Mouse (Mus musculus) cerebellum, adult 2 months (tissue): ENCODE results near the gene Klhdc8b. TPM values are rescaled to one million over a fixed set of nuclear protein-coding genes. Genes with fewer than 3 reads are reported as not detected.

Experiments used
- DNase-seq, 2 experiments: peaks; one replicate each; pipeline ENCODE4 v3.0.0; 2021
- H3K27ac ChIP-seq: fragments of 200-500 bp; 2 replicates; pipeline ENCODE4 v1.5.1; 2012; ENCODE audit warnings: low read length, control low read depth, inconsistent platforms; ENCODE audit not compliant: insufficient read depth
- H3K27me3 ChIP-seq: fragments of 200-500 bp; 2 replicates; pipeline ENCODE4 v1.6.1; 2012; ENCODE audit warnings: inconsistent platforms, mild to moderate bottlenecking, low read length, moderate library complexity; ENCODE audit not compliant: control insufficient read depth, insufficient read depth
- H3K4me1 ChIP-seq: fragments of 200-500 bp; 2 replicates; pipeline ENCODE4 v1.6.1; 2011; ENCODE audit warnings: low read length; ENCODE audit not compliant: control insufficient read depth, insufficient read depth
- H3K4me3 ChIP-seq: fragments of 200-500 bp; replicated peaks from 2 replicates; pipeline ENCODE3; 2011; ENCODE audit warnings: mild to moderate bottlenecking, low read depth, low read length, control low read depth; ENCODE audit not compliant: insufficient read depth
- CTCF ChIP-seq: fragments of 200-500 bp; IDR thresholded peaks from 2 replicates; pipeline ENCODE4 v1.5.1; 2011; ENCODE audit warnings: low read depth, mild to moderate bottlenecking, control low read depth, low read length, moderate library complexity, borderline replicate concordance; ENCODE audit not compliant: insufficient read depth
- POLR2A ChIP-seq: fragments of 200-500 bp; IDR thresholded peaks from 2 replicates; pipeline ENCODE4 v1.6.1; 2011; ENCODE audit warnings: low read length, control low read depth, borderline replicate concordance; ENCODE audit not compliant: insufficient read depth
- WGBS: fragments of 180-500 bp; shearing (Covaris S2); methylation state at CpG from one replicate; pipeline ENCODE4 v1.1.7; 2018; 5-methylcytosine and 5-hydroxymethylcytosine counted together
- polyA plus RNA-seq: library from polyadenylated mRNA; depleted of rRNA; stranded (reverse); fragments of >200 nt; gene quantifications from 2 replicates; pipeline ENCODE4 v1.2.3, GENCODE M21; 2012; rRNA removed

Klhdc8b gene
- polyA plus RNA-seq, 1 experiment: 36.2 TPM

DNA sequence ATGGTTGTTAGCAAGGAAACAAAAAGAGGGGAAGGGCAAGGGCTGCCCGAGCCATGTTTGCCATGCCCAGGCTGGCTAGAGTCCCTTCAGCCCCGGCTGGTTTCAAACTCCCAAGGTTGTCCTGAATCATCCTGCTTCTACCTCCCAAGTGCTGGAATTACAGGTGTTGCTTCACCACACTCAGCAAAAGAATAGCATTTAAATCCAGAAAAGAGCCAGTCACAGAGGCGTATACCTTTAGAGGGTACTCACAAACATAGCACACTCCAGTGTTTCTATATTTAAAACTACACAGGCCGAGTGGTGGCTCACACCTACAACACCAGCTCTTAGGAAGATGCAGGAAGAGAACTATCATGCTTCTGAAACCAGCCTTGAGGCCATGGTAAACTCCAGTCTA, 51.8 kb downstream of the Klhdc8b start:
- DNase-seq: no peak
- Histone ChIP-seq H3K27ac (no peak overlapping the region), H3K4me1 (no peaks in the 10 kb centered on the region), H3K4me3 (no peak overlapping the region), H3K27me3 (no peaks in the 10 kb centered on the region)
- WGBS: 92% methylated on average over 4 of the region's 4 CpGs
- TF ChIP-seq CTCF (no peak), POLR2A (no peak)

DNA sequence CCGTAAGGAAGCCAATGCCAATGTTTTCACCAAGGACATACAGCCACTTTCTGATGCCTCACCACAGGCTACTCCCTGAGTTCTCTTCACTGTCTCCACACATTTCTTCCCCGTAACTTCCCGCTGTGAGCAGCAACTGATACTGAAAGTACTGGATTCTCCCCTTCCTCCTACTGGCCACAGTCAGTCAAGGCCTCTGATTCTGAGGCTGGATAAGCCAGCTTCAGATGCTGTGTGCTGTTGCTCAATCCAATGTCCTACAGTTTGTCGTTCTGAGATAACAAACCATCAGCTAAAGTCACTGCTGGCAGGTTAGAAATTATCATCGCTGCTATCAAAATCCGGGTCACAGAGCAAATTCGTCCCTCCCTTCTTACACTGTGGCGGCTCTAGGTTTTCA, 56.9 kb downstream of the Klhdc8b start:
- Histone ChIP-seq H3K4me3 (no peak overlapping the region), H3K4me1 (peaks cover 7% of the 10 kb centered on the region; the same call in 1 of the 2 replicates), H3K27me3 (no peaks in the 10 kb centered on the region), H3K27ac (no peak overlapping the region)
- 82% methylated on average over 8 of the region's 8 CpGs for WGBS
- no peak for TF ChIP-seq CTCF
- TF ChIP-seq POLR2A: no peak
- DNase-seq: no peak

DNA sequence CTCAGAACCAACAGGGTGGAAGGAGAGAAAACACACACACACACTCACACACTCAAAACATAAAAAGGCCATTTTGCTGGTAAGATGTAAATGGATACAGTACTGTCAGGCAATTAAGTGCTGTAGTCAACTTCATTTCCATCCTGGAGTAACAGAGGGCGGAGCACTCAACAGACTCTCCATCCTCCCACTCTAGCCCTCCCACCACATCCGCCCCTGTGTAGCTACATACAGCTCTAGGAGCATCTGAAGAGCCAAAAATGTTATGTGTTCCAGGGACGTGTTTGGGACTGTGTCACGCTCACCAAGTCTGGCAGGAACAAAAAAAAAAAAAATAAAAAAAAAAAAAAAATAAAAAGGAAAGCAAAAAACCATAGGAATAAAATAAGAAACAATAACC, 58.3 kb downstream of the Klhdc8b start:
- 82% methylated on average over 4 of the region's 4 CpGs for WGBS

DNA sequence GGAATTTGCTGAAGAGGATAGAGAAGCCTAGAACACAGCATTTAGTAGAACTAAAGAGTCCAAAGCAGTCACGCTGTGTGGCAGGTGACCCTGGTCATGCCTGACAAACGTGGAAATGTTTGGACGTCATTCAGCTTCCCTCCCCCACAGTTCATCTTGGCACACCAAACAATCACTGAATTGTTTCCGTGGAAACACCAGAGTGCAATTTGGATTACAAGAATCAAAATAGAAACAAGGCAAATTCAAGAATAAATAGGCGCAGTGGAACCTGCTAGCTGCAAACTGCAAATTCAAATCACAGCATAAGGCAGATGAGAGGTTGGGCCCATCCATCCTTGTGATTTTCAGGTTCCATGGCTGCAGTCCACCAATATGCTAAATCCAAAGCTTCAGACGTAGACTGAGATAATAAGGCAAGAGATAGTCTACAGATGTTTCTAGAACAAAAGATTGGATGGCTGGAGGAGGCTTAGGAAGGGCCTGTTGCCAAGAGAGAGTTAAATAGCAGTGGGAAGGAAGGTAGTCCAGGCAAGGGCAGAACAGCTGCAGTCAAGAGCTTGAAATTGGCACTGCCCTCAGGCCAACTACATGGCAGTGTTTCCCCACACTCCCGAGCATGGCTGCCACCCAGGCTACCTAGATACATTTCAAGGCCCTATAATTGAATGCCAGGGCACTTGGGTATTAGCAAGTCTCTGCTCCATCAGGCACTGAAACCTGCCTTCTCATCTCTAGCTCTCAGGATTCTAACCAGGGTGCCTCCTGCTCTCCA, 60.0 kb downstream of the Klhdc8b start:
- peaks cover 9% of the 10 kb centered on the region; the same call in 1 of the 2 replicates for H3K4me1 ChIP-seq
- H3K4me3 ChIP-seq: no peak overlapping the region
- H3K27ac ChIP-seq: no peak overlapping the region
- H3K27me3 ChIP-seq: no peaks in the 10 kb centered on the region
- peak; percentile 38 to 63 for DNase-seq
- TF ChIP-seq POLR2A (no peak), CTCF (no peak)
- WGBS: 14% methylated on average over 7 of the region's 7 CpGs

More for the DNA sequence above, 58.3 kb downstream of the Klhdc8b start:
- no peak for DNase-seq
- Histone ChIP-seq H3K4me1 (peaks cover 8% of the 10 kb centered on the region; the same call in 1 of the 2 replicates), H3K27me3 (no peaks in the 10 kb centered on the region), H3K27ac (no peak overlapping the region), H3K4me3 (no peak overlapping the region)
- TF ChIP-seq CTCF: no peak
- no peak for TF ChIP-seq POLR2A

DNA sequence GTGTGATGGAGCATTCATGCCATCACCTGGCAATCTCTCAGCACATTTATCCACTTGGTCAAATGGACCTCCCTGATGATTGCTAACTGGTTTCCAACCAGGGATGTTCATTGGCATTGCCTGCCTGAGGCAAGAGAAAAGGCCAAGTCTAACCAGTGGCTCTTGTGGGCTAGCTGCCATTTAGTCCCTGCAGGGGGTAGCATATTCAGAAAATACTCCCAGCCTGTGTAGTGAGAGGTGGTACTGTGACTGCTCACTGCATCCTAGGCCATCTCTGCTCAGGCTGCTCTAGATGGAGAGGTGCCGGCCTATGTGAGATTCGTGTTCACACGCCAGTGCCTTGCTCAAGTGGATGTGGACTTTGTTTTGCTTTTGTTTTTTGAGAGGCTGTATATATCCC, 63.1 kb downstream of the Klhdc8b start:
- 67% methylated on average over 3 of the region's 3 CpGs for WGBS
- peaks cover 9% of the 10 kb centered on the region; the same call in 1 of the 2 replicates for H3K4me1 ChIP-seq
- no peak overlapping the region for H3K4me3 ChIP-seq

More for the DNA sequence above, 63.1 kb downstream of the Klhdc8b start:
- TF ChIP-seq POLR2A (no peak), CTCF (no peak)
- no peak overlapping the region for H3K27ac ChIP-seq
- no peaks in the 10 kb centered on the region for H3K27me3 ChIP-seq
- DNase-seq: peak; percentile 44 to 51

Other genes with a start within 250 kb of the Klhdc8b start
- gene Dag1, start 197.6 kb downstream of the Klhdc8b start, polyA plus RNA-seq: 33.8 and 38.6 TPM in 2 replicates
- 94.1 and 97.5 TPM in 2 replicates for gene Nicn1, start 171.2 kb downstream of the Klhdc8b start, polyA plus RNA-seq
- 63.2 and 64.2 TPM in 2 replicates for gene Amt, start 164.7 kb downstream of the Klhdc8b start, polyA plus RNA-seq
- 198 and 201 TPM in 2 replicates for gene Rhoa, start 155.5 kb downstream of the Klhdc8b start, polyA plus RNA-seq
- 55.2 and 58.9 TPM in 2 replicates for gene Tcta, start 155.4 kb downstream of the Klhdc8b start, polyA plus RNA-seq
- 247 and 249 TPM in 2 replicates for gene Gpx1, start 122.7 kb downstream of the Klhdc8b start, polyA plus RNA-seq
- gene Usp4, start 113.7 kb downstream of the Klhdc8b start, polyA plus RNA-seq: 97.5 and 104 TPM in 2 replicates
- 1.3 and 1.7 TPM in 2 replicates for gene 1700102P08Rik, start 68.8 kb downstream of the Klhdc8b start, polyA plus RNA-seq
- 0.13 and 0.17 TPM in 2 replicates for gene Ccdc36, start 33.1 kb downstream of the Klhdc8b start, polyA plus RNA-seq
- not detected in 2 replicates for gene BC048562, start 25.1 kb downstream of the Klhdc8b start, polyA plus RNA-seq
- 23.4 and 27.6 TPM in 2 replicates for gene Ccdc71, start 1.1 kb downstream of the Klhdc8b start, polyA plus RNA-seq
- 31.0 and 34.2 TPM in 2 replicates for gene Lamb2, start 18.2 kb upstream of the Klhdc8b start, polyA plus RNA-seq
- 192 and 212 TPM in 2 replicates for gene Usp19, start 29.0 kb upstream of the Klhdc8b start, polyA plus RNA-seq
- gene Qars, start 46.1 kb upstream of the Klhdc8b start, polyA plus RNA-seq: 99.4 and 107 TPM in 2 replicates
- 117 and 124 TPM in 2 replicates for gene Qrich1, start 55.2 kb upstream of the Klhdc8b start, polyA plus RNA-seq
- 70.6 and 76.9 TPM in 2 replicates for gene Impdh2, start 98.7 kb upstream of the Klhdc8b start, polyA plus RNA-seq
- gene Ndufaf3, start 105.9 kb upstream of the Klhdc8b start, polyA plus RNA-seq: 63.0 and 69.3 TPM in 2 replicates
- gene Dalrd3, start 108.3 kb upstream of the Klhdc8b start, polyA plus RNA-seq: 215 and 239 TPM in 2 replicates
- gene Wdr6, start 117.2 kb upstream of the Klhdc8b start, polyA plus RNA-seq: 97.4 and 107 TPM in 2 replicates
- gene P4htm, start 136.1 kb upstream of the Klhdc8b start, polyA plus RNA-seq: 102 and 105 TPM in 2 replicates
- gene Arih2, start 187.8 kb upstream of the Klhdc8b start, polyA plus RNA-seq: 53.7 and 54.2 TPM in 2 replicates
- 18.2 and 19.1 TPM in 2 replicates for gene Slc25a20, start 200.5 kb upstream of the Klhdc8b start, polyA plus RNA-seq
- 24.6 and 26.6 TPM in 2 replicates for gene Prkar2a, start 227.7 kb upstream of the Klhdc8b start, polyA plus RNA-seq